Mouse (Mus musculus): ENCODE measurements at regions not wholly inside any gene's neighbourhood (a gene's known extent, or its start where the extent isn't known, plus 50 kb on each side); places are given as distances from the start of the nearest gene placed in this dataset.

GRCm38 (mm10) chr7:113694466-113694865 lies 71.3 kb upstream of the Spon1 start:
- TF ChIP-seq POLR2A (IDR thresholded peaks at IDR 0.05; ENCODE audit: extremely low read depth, insufficient read depth, low read length) (no peak), CTCF (IDR thresholded peaks at IDR 0.05; ENCODE audit: extremely low read depth, insufficient read depth, low read length) (no peak)

All from cortical plate, adult 2 months (tissue).